Mouse (Mus musculus) spleen, adult 2 months (tissue): ENCODE measurements around the gene Morc3. TPM values are rescaled to one million over a fixed set of nuclear protein-coding genes. Genes with fewer than 3 reads are reported as not detected.

Experiments
- DNase-seq, 2 experiments: peaks; one replicate each; pipeline versions ENCODE4 v3.0.0 to v3.0.0-alpha.2; 2012 to 2021; ENCODE audit warnings: low spot score in 2 of 2, low read depth in 1 of 2
- H3K27ac ChIP-seq: fragments of 200-500 bp; 2 replicates; pipeline ENCODE4 v1.5.1; 2012; ENCODE audit warnings: low read length, inconsistent platforms; ENCODE audit not compliant: insufficient read depth
- H3K27me3 ChIP-seq: fragments of 200-500 bp; 2 replicates; pipeline ENCODE4 v1.6.1; 2012; ENCODE audit warnings: mild to moderate bottlenecking, moderate library complexity, low read length, inconsistent platforms; ENCODE audit not compliant: control insufficient read depth, insufficient read depth
- H3K36me3 ChIP-seq: fragments of 200-500 bp; 2 replicates; pipeline ENCODE4 v1.6.1; 2012; ENCODE audit warnings: mild to moderate bottlenecking, low read length, inconsistent platforms; ENCODE audit not compliant: control insufficient read depth, insufficient read depth
- H3K4me1 ChIP-seq: fragments of 200-500 bp; 2 replicates; pipeline ENCODE4 v1.6.1; 2011; ENCODE audit warnings: inconsistent platforms; ENCODE audit not compliant: control insufficient read depth, insufficient read depth, insufficient read length
- H3K4me3 ChIP-seq: fragments of 200-500 bp; 2 replicates; pipeline ENCODE4 v1.5.1; 2011; ENCODE audit warnings: mild to moderate bottlenecking, inconsistent platforms; ENCODE audit not compliant: insufficient read depth, insufficient read length; ENCODE audit errors: extremely low read depth
- CTCF ChIP-seq: fragments of 200-500 bp; IDR thresholded peaks from 2 replicates; pipeline ENCODE4 v1.5.1; 2011; ENCODE audit warnings: mild to moderate bottlenecking, inconsistent platforms; ENCODE audit not compliant: insufficient read depth, insufficient read length, insufficient replicate concordance; ENCODE audit errors: extremely low read depth
- POLR2A ChIP-seq: fragments of 200-500 bp; IDR thresholded peaks from 2 replicates; pipeline ENCODE4 v1.6.1; 2011; ENCODE audit warnings: low read depth, low read length, inconsistent platforms
- WGBS: fragments of 180-500 bp; shearing (Covaris S2); methylation state at CpG from one replicate; pipeline ENCODE4 v1.1.7; 2018; 5-methylcytosine and 5-hydroxymethylcytosine counted together
- polyA plus RNA-seq: library from polyadenylated mRNA; depleted of rRNA; stranded (reverse); fragments of >200 nt; gene quantifications from 2 replicates; pipeline ENCODE4 v1.2.3, GENCODE M21; 2012

Gene Morc3
- polyA plus RNA-seq, 1 experiment = 10.6 TPM

- Histone ChIP-seq H3K36me3 (no peaks in the 10 kb centered on the region), H3K4me3 (no peak overlapping the region), H3K27me3 (no peaks in the 10 kb centered on the region), H3K4me1 (peaks cover 3% of the 10 kb centered on the region; the same call in 1 of the 2 replicates), H3K27ac (no peak overlapping the region)
- WGBS = 73% methylated on average over 6 of the region's 6 CpGs
- TF ChIP-seq CTCF = no peak
- TF ChIP-seq POLR2A = no peak
- DNase-seq = no peak
Observed at GRCm38 (mm10) chr16:93833551-93833950, 1.6 kb downstream of the Morc3 start.

GRCm38 (mm10) chr16:93834076-93834475 lies 2.2 kb downstream of the Morc3 start:
- 90% methylated on average over 2 of the region's 2 CpGs for WGBS
- Histone ChIP-seq H3K36me3 (no peaks in the 10 kb centered on the region), H3K27me3 (no peaks in the 10 kb centered on the region), H3K4me1 (peaks cover 3% of the 10 kb centered on the region; the same call in 1 of the 2 replicates), H3K27ac (no peak overlapping the region), H3K4me3 (no peak overlapping the region)
- no peak for DNase-seq
- no peak for TF ChIP-seq POLR2A
- TF ChIP-seq CTCF = no peak

GRCm38 (mm10) chr16:93839049-93839448 lies 7.1 kb downstream of the Morc3 start:
- Histone ChIP-seq H3K36me3 (peaks cover 4% of the 10 kb centered on the region), H3K27ac (no peak overlapping the region), H3K27me3 (no peaks in the 10 kb centered on the region), H3K4me3 (no peak overlapping the region), H3K4me1 (peaks cover 3% of the 10 kb centered on the region; the same call in 1 of the 2 replicates)
- WGBS = 71% methylated on average over 1 of the region's 1 CpGs
- no peak for DNase-seq
- no peak for TF ChIP-seq CTCF
- TF ChIP-seq POLR2A = no peak

- Histone ChIP-seq H3K4me1 (no peaks in the 10 kb centered on the region), H3K4me3 (no peak overlapping the region), H3K27me3 (no peaks in the 10 kb centered on the region), H3K36me3 (peaks cover 58% of the 10 kb centered on the region), H3K27ac (no peak overlapping the region)
- 88% methylated on average over 3 of the region's 3 CpGs for WGBS
- TF ChIP-seq CTCF = no peak
- DNase-seq = no peak
Observed at GRCm38 (mm10) chr16:93850527-93850926, 18.6 kb downstream of the Morc3 start.

DNA sequence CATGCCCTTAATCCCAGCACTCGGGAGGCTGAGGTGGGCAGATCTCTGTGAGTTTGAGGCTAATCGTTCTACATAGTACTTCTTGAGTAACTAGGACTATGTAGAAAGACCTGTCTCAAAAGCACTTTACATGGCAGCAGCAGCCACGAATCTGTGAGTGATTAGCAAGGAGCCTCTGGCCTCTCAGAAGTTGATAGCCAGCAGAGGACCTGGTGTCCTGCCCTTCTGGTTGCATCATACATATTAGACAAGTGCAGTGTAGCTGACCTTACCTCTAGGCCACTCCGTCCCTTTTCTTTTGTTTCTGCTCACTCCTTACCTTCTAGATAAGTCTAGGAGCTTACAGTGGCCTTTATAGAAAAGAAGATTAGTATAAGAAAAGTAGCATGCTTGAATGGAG lies 28.0 kb downstream of the Morc3 start:
- peaks cover 55% of the 10 kb centered on the region for H3K36me3 ChIP-seq
- no peak overlapping the region for H3K27ac ChIP-seq
- H3K27me3 ChIP-seq = no peaks in the 10 kb centered on the region
- no peaks in the 10 kb centered on the region for H3K4me1 ChIP-seq
- 93% methylated on average over 4 of the region's 4 CpGs for WGBS
- no peak for TF ChIP-seq POLR2A
- TF ChIP-seq CTCF = no peak
- DNase-seq = no peak
- no peak overlapping the region for H3K4me3 ChIP-seq

DNA sequence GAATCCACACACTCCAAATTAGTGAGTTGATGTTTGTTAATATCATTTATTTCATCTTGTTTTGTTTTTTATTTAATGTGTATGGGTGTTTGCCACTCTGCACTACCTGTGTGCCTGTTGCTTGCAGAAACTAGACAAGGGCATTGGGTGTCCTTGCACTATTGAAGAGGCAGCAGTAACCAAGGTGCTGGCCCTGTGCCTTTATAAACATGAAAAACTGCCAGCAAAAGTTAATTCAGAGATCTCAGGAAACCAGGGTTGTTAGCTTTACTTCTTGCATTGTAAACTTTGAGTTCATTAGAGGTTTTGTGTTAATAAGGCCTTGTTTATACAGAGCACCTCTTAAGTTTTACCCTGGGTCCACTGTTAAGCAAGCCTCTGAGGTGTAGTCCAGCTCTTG lies 28.8 kb downstream of the Morc3 start:
- no peak overlapping the region for H3K4me3 ChIP-seq
- H3K27ac ChIP-seq = no peak overlapping the region
- H3K27me3 ChIP-seq = no peaks in the 10 kb centered on the region
- H3K4me1 ChIP-seq = no peaks in the 10 kb centered on the region
- no peak for DNase-seq
- no peak for TF ChIP-seq POLR2A
- TF ChIP-seq CTCF = no peak
- peaks cover 58% of the 10 kb centered on the region for H3K36me3 ChIP-seq

DNA sequence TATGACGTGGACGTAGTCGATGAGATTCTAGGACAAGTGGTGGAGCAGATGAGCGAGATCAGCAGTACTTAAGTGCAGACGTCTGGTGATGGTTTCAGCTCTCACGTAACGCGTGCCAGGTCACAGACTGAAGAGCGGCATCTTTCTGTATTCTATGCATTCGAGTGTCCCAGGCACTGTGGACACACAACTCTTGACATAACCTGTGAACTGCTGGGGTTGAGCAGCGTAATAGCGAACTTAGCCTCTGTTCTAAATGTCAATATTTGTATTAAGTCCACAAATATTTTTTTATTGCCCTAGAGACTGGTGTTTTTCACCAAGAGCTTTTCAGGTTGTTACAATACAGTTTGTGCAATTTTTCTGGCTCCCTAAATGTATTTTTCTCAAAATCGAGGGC lies 42.9 kb downstream of the Morc3 start:
- TF ChIP-seq POLR2A (no peak), CTCF (no peak)
- DNase-seq = no peak

More for the DNA sequence above, 42.9 kb downstream of the Morc3 start:
- no peak overlapping the region for H3K4me3 ChIP-seq
- H3K27ac ChIP-seq = no peak overlapping the region
- H3K36me3 ChIP-seq = peaks cover 49% of the 10 kb centered on the region
- H3K27me3 ChIP-seq = no peaks in the 10 kb centered on the region
- 95% methylated on average over 13 of the region's 13 CpGs for WGBS
- peaks cover 2% of the 10 kb centered on the region; the same call in 1 of the 2 replicates for H3K4me1 ChIP-seq
